In the genomic region with DNA sequence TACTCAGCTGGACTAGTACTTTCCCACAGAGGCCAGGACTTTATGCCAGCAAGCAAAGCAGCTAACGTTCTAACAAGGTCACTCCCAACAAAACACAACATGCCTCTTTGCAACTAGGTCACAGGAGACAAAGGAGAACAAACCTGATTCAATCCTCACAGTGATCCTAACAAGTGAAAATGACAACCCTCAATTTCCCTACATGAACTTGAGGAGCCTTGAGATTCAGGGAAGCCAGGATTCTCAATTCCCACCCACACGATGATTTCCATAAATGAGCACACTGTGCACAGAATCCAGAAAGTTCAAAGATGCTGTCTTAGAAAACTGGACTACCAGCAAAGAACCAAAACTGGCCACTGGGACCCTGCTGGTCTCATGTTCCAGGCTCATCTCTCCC, we compare ENCODE assay signal across 12 mouse cellular contexts.
"Had no signal": no experiment of that assay in that cellular context is flagged by ENCODE, and none has a peak within 500 bp of the region (broad histone marks: within the 10 kb centered on the region; RNA-seq: fewer than 3 reads in every experiment).

No protein-coding gene starts in this region.

- DNase-seq: left cerebral cortex, postnatal 4 days; liver; liver, embryonic 13.5 days; liver, postnatal 0 days; lung, adult 18-20 months; lung, adult 2 months; lung, embryonic 14.5 days; lung, postnatal 10 days; lung, postnatal 14 days; lung, postnatal 36 days; lung, postnatal 4 days; midbrain, embryonic 14.5 days had no signal
